In the genomic region with DNA sequence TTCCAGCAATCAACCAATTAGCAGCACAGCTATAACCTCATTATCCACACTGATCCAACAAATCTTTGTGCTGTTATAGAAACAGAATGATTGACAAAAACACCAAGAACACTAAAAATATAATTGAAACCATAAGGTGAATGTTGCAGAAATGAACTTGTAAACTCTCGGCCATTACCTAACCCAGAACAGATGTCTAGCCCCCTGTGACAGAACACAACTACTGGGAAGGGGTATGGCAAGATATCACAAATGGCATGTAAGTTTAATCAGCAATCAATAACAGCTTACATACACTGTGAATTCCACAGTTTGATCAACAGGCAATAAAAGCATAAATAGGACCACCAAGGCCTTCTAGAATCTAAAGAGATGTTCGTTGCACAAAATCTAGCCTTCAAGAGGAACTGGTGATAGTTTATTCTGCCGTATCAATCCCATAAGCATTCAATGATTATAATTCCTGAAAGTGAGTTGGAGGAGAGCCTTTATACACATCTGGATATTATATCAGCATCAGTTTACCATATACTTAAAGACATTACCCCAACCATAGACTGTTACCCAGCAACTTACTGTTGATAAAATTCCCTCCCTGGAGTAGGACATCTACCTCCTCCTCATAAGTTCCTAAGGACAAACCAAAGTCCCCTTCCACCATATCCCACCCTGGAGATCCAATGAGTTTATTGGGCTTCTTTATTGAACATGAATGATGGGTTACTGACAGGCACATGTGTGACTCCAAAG, we compare ENCODE assay signal across 25 mouse cellular contexts.
"Had no signal": no experiment of that assay in that cellular context is flagged by ENCODE, and none has a peak within 500 bp of the region (broad histone marks: within the 10 kb centered on the region; RNA-seq: fewer than 3 reads in every experiment).

No protein-coding gene starts in this region.

- H3K27ac ChIP-seq: heart, adult 2 months; heart, embryonic 13.5 days; heart, embryonic 15.5 days; hindbrain, embryonic 14.5 days; intestine, embryonic 15.5 days; layer of hippocampus, adult 2 months; left cerebral cortex, adult 2 months; liver, embryonic 13.5 days; liver, embryonic 15.5 days had no signal

- H3K4me1 ChIP-seq: heart, embryonic 13.5 days; heart, embryonic 15.5 days; intestine, embryonic 15.5 days; liver, embryonic 13.5 days; liver, embryonic 15.5 days had no signal

- ATAC-seq: hindbrain, embryonic 16.5 days; inflammation-experienced regulatory T-cells, adult 6 months; intestine, embryonic 15.5 days; intestine, postnatal 0 days had no signal

- H3K4me3 ChIP-seq: heart, adult 2 months; heart, embryonic 13.5 days; heart, embryonic 15.5 days; intestine, embryonic 15.5 days; layer of hippocampus, adult 2 months; left cerebral cortex, adult 2 months; liver, embryonic 13.5 days; liver, embryonic 15.5 days had no signal

- H3K36me3 ChIP-seq: heart, embryonic 13.5 days; heart, embryonic 15.5 days; intestine, embryonic 15.5 days; liver, embryonic 13.5 days; liver, embryonic 15.5 days had no signal

- H3K4me2 ChIP-seq: heart, embryonic 11.5 days; heart, embryonic 13.5 days; heart, embryonic 15.5 days; hindbrain, embryonic 14.5 days; intestine, embryonic 15.5 days; liver, embryonic 11.5 days; liver, embryonic 13.5 days; liver, embryonic 15.5 days had no signal

- H3K27me3 ChIP-seq: heart, embryonic 13.5 days; heart, embryonic 15.5 days; intestine, embryonic 15.5 days; liver, embryonic 13.5 days; liver, embryonic 15.5 days had no signal

- DNase-seq: gastrocnemius, postnatal 14 days; gastrocnemius, postnatal 36 days; heart, adult 11 months; heart, adult 2 months; heart, postnatal 14 days; heart, postnatal 36 days; kidney, adult 18-20 months; kidney, adult 8-10 months; kidney, postnatal 10 days; kidney, postnatal 4 days; left cerebral cortex, postnatal 4 days; liver; liver, embryonic 13.5 days had no signal

- H3K9me3 ChIP-seq: heart, embryonic 13.5 days; heart, embryonic 15.5 days; intestine, embryonic 15.5 days; liver, embryonic 13.5 days; liver, embryonic 15.5 days had no signal

- H3K9ac ChIP-seq: heart, embryonic 13.5 days; heart, embryonic 15.5 days; hindbrain, embryonic 14.5 days; intestine, embryonic 15.5 days; liver, embryonic 13.5 days; liver, embryonic 15.5 days had no signal
